Mouse (Mus musculus) stomach, embryonic 14.5 days (tissue): ENCODE measurements at regions not wholly inside any gene's neighbourhood (a gene's known extent, or its start where the extent isn't known, plus 50 kb on each side); places are given as distances from the start of the nearest gene placed in this dataset.
"Not testable (repeated sequence)": the region's sequence is repeated elsewhere in the genome, so short reads cannot be mapped to it uniquely, and the experiment has no call there.

ENCODE experiments used
- ATAC-seq: fragments of 200-750 bp; cut with Nextera tagmentation; 2 replicates; pipeline ENCODE4 v1.8.0; 2017; ENCODE audit warnings: low read depth, moderate TSS enrichment; ENCODE audit not compliant: insufficient number of reproducible peaks, insufficient read depth, low FRiP score
- H3K27ac ChIP-seq: fragments of 300-500 bp; sonication (generic); 2 replicates; pipeline ENCODE4 v1.5.1; 2014; ENCODE audit warnings: mild to moderate bottlenecking, low read length, moderate library complexity, mixed read lengths
- H3K27me3 ChIP-seq: fragments of 300-500 bp; sonication (generic); 2 replicates; pipeline ENCODE4 v1.6.1; 2014; ENCODE audit warnings: low read length, control low read depth, mixed read lengths; ENCODE audit not compliant: control insufficient read depth, insufficient read depth
- H3K36me3 ChIP-seq: fragments of 300-500 bp; sonication (generic); 2 replicates; pipeline ENCODE4 v1.6.1; 2014; ENCODE audit warnings: mild to moderate bottlenecking, control low read depth, low read length, moderate library complexity, mixed read lengths; ENCODE audit not compliant: control insufficient read depth, insufficient read depth
- H3K4me1 ChIP-seq: fragments of 300-500 bp; sonication (generic); 2 replicates; pipeline ENCODE4 v1.6.1; 2014; ENCODE audit warnings: low read length, control low read depth, mixed read lengths; ENCODE audit not compliant: control insufficient read depth, insufficient read depth
- H3K4me2 ChIP-seq: fragments of 300-500 bp; sonication (generic); replicated peaks from 2 replicates; pipeline ENCODE4 v1.6.1; 2014; ENCODE audit warnings: low read depth, low read length, control low read depth
- H3K4me3 ChIP-seq: fragments of 300-500 bp; sonication (generic); 2 replicates; pipeline ENCODE4 v1.5.1; 2014; ENCODE audit warnings: low read depth, low read length, control low read depth
- H3K9ac ChIP-seq: fragments of 300-500 bp; sonication (generic); replicated peaks from 2 replicates; pipeline ENCODE4 v1.6.1; 2014; ENCODE audit warnings: low read depth, mild to moderate bottlenecking, control low read depth, low read length, moderate library complexity, mixed read lengths
- H3K9me3 ChIP-seq: fragments of 300-500 bp; sonication (generic); 2 replicates; pipeline ENCODE4 v1.6.1; 2016; ENCODE audit warnings: low read depth, low read length, control low read depth; ENCODE audit not compliant: control insufficient read depth
- WGBS: fragments of 180-500 bp; shearing (Covaris S2); extraction: QIAGEN DNeasy Blood & Tissue Kit; methylation state at CpG from one replicate; pipeline ENCODE4 v1.1.7; 2014; 5-methylcytosine and 5-hydroxymethylcytosine counted together

DNA sequence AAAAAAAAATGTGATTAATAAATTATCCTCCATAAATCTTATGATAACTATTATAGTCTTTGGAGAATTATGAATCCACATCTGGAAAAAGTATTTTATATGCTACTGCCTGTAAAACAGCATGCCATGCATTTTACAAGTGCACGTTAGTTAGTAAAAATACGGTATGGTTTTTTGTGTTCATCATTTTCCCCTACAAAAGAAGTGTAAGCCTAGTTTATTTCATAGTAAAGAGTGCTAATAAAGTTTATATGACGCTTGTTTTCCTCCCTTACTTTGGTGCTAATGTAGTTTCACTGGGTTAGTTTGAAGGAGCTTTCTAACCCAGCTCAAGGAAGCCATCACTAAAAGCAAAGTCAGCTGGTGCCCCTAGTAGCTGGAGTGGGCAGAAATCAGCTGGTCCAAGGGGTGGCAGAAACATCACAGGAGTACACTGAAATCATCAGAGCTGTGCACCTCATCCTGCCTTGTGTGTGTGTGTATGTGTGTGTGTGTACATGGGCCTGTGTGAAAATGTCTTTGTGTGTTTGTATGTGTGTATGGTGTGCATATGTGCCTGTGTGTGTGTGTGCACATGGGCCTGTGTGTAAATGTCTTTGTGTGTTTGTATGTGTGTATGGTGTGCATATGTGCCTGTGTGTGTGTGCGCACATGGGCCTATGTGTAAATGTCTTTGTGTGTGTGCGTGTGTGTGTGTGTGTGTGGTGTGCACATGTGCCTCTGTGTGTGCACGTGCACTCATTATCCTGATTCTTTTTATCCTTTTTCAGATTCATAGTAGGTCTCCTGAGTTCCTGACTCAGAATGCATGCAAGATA, 181.6 kb downstream of the Osr1 start:
- Histone ChIP-seq H3K4me1 (no peaks in the 10 kb centered on the region), H3K4me3 (no peak overlapping the region), H3K36me3 (no peaks in the 10 kb centered on the region), H3K9ac (no peak overlapping the region), H3K4me2 (no peak overlapping the region), H3K27me3 (no peaks in the 10 kb centered on the region), H3K27ac (no peak overlapping the region), H3K9me3 (no peaks in the 10 kb centered on the region)
- 83% methylated on average over 6 of the region's 6 CpGs for WGBS
- no peak for ATAC-seq

DNA sequence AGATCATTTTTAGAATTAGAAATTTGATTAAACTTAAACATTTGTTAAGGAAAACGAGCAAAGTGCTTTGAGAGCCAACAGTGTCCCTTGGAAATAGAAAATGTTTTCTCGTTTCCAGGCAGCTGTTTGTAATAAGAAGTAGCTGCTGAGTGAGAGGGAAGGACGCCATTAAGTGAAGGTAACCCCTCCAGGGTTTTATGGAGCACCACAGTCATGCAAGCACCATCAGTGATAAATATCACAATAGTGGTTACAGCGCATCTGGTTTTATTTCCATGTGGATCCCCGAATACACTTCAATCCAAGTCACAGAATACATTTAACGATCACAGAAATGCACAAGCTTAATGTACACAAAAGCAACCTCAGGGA, 182.1 kb downstream of the Osr1 start:
- Histone ChIP-seq H3K4me3 (no peak overlapping the region), H3K4me2 (no peak overlapping the region), H3K9ac (no peak overlapping the region), H3K27ac (no peak overlapping the region), H3K9me3 (no peaks in the 10 kb centered on the region), H3K4me1 (no peaks in the 10 kb centered on the region), H3K36me3 (no peaks in the 10 kb centered on the region), H3K27me3 (no peaks in the 10 kb centered on the region)
- ATAC-seq = no peak
- 57% methylated on average over 6 of the region's 6 CpGs for WGBS

DNA sequence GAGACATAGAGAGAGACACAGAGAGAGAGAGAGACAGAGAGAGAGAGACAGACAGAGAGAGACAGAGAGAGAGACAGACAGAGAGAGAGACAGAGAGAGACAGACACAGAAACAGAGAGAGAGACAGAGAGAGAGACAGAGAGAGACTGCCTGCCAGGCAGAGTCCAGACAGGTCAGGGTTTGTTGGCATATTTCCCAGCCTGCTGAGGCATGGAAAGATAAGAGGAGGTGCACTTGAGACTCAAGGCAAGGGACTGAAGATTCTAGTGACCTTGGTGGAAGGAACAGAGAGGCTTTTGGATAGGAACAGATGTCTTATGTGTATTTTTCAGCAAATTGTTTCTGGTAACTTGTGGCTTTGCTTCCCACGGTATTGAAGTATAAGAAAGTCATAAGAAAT, 186.5 kb downstream of the Osr1 start:
- H3K4me1 ChIP-seq = no peaks in the 10 kb centered on the region
- no peak overlapping the region for H3K4me3 ChIP-seq
- no peak overlapping the region for H3K9ac ChIP-seq
- ATAC-seq = no peak
- WGBS = 67% methylated on average over 1 of the region's 1 CpGs
- H3K9me3 ChIP-seq = no peaks in the 10 kb centered on the region
- no peak overlapping the region for H3K4me2 ChIP-seq
- H3K27me3 ChIP-seq = no peaks in the 10 kb centered on the region
- no peak overlapping the region for H3K27ac ChIP-seq
- H3K36me3 ChIP-seq = no peaks in the 10 kb centered on the region

DNA sequence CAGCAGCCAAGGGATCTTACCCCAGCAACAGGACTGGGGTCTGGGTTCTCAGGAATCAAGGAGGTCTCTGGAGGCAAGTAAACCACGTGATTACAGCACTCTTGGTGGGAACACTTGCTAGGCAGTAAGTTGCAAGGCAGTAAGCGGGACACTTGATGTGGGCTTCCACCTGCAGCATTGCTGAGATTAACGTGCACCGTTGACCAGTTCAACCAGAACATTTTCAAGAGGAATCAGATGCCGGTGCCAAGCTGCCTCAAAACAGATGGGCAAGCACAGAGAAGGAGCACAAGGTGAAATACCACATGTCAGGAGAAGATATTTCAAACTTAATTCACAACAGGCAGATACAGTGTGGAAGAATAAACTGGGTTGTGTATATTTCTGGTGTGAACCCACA, 190.9 kb downstream of the Osr1 start:
- no peaks in the 10 kb centered on the region for H3K9me3 ChIP-seq
- 53% methylated on average over 5 of the region's 5 CpGs for WGBS
- no peak for ATAC-seq
- no peaks in the 10 kb centered on the region for H3K4me1 ChIP-seq
- no peak overlapping the region for H3K4me3 ChIP-seq
- H3K4me2 ChIP-seq = no peak overlapping the region
- H3K27me3 ChIP-seq = no peaks in the 10 kb centered on the region
- no peak overlapping the region for H3K9ac ChIP-seq
- no peak overlapping the region for H3K27ac ChIP-seq
- H3K36me3 ChIP-seq = no peaks in the 10 kb centered on the region

DNA sequence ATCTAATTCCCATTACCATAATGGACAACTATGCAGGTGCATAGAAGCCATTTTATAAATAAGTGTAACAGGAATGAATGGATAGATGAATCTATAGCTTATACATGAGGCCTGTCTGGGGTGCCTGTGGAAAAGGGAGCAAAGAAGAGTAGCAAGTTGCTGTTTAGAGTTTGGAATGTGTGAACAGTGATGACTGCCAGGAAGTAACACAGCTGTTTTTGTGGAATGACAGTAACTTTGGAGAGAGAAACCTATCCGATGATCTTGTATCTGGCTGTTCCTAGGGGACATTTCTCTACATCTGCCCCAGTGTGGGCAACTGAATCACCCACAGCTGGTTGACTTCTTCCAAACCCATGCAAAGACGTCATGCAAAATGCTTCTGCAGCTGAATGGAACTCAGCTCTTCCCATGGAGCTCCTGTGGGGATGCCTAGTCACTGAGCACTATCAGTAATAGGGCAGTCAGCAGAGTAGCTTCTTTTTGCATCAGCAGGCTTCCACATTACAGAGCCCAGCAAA, 192.4 kb downstream of the Osr1 start:
- H3K9me3 ChIP-seq, H3K36me3 ChIP-seq, H3K4me2 ChIP-seq, H3K27ac ChIP-seq, H3K27me3 ChIP-seq, H3K4me1 ChIP-seq, H3K9ac ChIP-seq, H3K4me3 ChIP-seq, ATAC-seq: not testable (repeated sequence)
- 53% methylated on average over 2 of the region's 2 CpGs for WGBS

DNA sequence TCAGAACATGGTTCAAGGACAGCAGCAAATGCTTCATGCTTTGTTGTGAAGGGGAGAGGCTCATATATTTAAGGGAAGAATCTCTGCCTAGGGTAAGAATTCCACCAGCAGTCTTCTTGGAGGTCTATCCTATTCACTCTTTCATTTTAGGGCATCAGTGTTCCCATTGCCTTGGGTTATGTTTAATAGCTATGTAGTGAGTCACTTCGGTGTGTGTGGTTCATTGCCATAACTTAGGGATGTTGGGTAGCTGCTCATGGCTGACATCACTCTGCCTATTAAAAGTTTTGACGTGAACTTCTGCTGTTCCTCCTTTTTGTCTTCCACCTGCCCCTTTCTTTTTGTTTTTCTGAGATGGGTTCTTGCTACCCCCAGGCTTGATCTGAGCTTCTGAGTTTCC, 192.9 kb downstream of the Osr1 start:
- 92% methylated on average over 2 of the region's 2 CpGs for WGBS
- no peak for ATAC-seq
- no peaks in the 10 kb centered on the region for H3K27me3 ChIP-seq
- no peak overlapping the region for H3K4me3 ChIP-seq
- no peaks in the 10 kb centered on the region for H3K36me3 ChIP-seq
- no peak overlapping the region for H3K4me2 ChIP-seq
- H3K9ac ChIP-seq = no peak overlapping the region
- no peaks in the 10 kb centered on the region for H3K9me3 ChIP-seq
- no peaks in the 10 kb centered on the region for H3K4me1 ChIP-seq
- H3K27ac ChIP-seq = no peak overlapping the region

DNA sequence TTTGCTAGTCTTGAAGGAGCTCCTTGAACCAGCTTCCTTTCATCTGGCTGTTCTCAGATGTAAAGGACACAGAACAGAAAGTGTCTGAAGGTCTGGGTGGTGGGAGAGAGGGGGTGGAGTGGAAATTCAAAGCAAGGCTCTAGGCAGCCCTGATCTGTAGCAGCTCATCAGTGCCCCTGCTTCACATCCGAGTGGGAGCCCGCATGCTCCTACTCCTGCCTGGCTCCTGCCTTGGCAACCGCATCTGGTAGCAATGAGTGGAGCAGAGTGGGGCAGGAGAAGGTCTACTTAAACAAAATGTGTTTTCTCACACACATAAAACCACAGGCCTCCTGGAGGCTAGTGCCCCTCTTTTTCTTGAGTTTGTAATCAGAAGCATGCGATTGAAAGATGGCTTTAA, 201.0 kb downstream of the Osr1 start:
- 78% methylated on average over 4 of the region's 4 CpGs for WGBS
- Histone ChIP-seq H3K27me3 (no peaks in the 10 kb centered on the region), H3K4me3 (no peak overlapping the region), H3K9me3 (no peaks in the 10 kb centered on the region), H3K36me3 (no peaks in the 10 kb centered on the region), H3K4me2 (no peak overlapping the region), H3K4me1 (no peaks in the 10 kb centered on the region), H3K27ac (no peak overlapping the region), H3K9ac (no peak overlapping the region)
- no peak for ATAC-seq

DNA sequence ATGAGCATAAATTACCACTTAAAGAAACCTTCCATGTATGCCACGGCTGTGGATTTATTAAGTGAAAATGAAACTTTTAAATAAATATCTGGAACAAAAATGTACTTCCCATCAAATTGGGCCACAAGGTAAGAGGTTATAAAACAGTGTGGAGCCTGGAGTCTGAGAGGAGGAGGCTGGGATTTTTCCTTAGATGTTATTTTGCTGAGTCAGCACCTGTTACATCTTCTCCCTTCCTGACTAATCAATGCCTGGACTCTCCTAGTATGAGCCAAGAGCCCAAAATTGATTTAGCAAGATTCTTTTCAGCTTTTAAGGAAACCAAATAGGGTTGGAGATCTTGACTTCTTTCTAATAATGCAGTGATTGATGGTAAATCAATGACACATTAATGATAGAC, 203.0 kb downstream of the Osr1 start:
- ATAC-seq = no peak
- H3K27me3 ChIP-seq = no peaks in the 10 kb centered on the region
- H3K4me2 ChIP-seq = no peak overlapping the region
- H3K9me3 ChIP-seq = no peaks in the 10 kb centered on the region
- H3K27ac ChIP-seq = no peak overlapping the region
- no peaks in the 10 kb centered on the region for H3K36me3 ChIP-seq
- no peaks in the 10 kb centered on the region for H3K4me1 ChIP-seq
- WGBS = 60% methylated on average over 1 of the region's 1 CpGs
- H3K9ac ChIP-seq = no peak overlapping the region
- H3K4me3 ChIP-seq = no peak overlapping the region

DNA sequence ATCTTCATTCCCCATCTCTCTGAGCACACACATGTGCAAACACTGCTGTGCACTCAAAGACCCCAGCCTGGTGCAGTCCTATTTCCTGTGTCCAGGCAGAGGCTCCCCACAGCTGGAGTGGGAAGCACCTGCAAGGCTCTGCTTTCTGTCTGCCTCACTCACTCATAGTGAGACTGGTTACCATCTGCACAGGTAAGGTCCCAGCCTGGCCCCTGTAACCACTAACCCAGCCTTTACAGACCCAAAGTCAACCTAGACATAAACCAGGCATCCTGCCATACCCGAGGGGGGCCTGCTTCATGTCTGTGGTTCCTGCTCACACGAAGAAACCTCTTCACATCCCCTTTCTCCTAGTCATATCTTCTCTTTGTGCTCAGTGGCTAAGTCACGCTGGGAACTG, 232.4 kb downstream of the Osr1 start:
- 45% methylated on average over 3 of the region's 3 CpGs for WGBS
- ATAC-seq = no peak
- no peaks in the 10 kb centered on the region for H3K9me3 ChIP-seq
- H3K4me3 ChIP-seq = no peak overlapping the region
- no peaks in the 10 kb centered on the region for H3K27me3 ChIP-seq
- H3K4me2 ChIP-seq = no peak overlapping the region
- H3K27ac ChIP-seq = no peak overlapping the region
- H3K36me3 ChIP-seq = no peaks in the 10 kb centered on the region
- no peak overlapping the region for H3K9ac ChIP-seq
- H3K4me1 ChIP-seq = no peaks in the 10 kb centered on the region
